Mouse (Mus musculus) kidney, adult 8-10 months (tissue): ENCODE measurements at regions not wholly inside any gene's neighbourhood (a gene's known extent, or its start where the extent isn't known, plus 50 kb on each side); places are given as distances from the start of the nearest gene placed in this dataset.
A peak's percentile ranks its signal among the peaks of the same experiment; 100 is the strongest.

Experiments
- DNase-seq, 2 experiments: peaks; one replicate each; pipeline ENCODE4 v3.0.0; 2022

GRCm38 (mm10) chr10:118000591-118000990 lies 141.0 kb upstream of the Mdm1 start:
- DNase-seq, result no peak

GRCm38 (mm10) chr10:118001501-118001900 lies 140.1 kb upstream of the Mdm1 start:
- DNase-seq, result no peak

- DNase-seq, result no peak
These were observed 139.6 kb upstream of the Mdm1 start for GRCm38 (mm10) chr10:118001971-118002370.

GRCm38 (mm10) chr10:118002559-118002958 lies 139.1 kb upstream of the Mdm1 start:
- DNase-seq, result no peak

GRCm38 (mm10) chr10:118003179-118003578 lies 138.4 kb upstream of the Mdm1 start:
- no peak for DNase-seq

GRCm38 (mm10) chr10:118003739-118004361 lies 137.8 kb upstream of the Mdm1 start:
- no peak for DNase-seq

GRCm38 (mm10) chr10:118004362-118004958 lies 137.2 kb upstream of the Mdm1 start:
- DNase-seq, result no peak

- no peak for DNase-seq
These were observed 134.6 kb upstream of the Mdm1 start for GRCm38 (mm10) chr10:118006827-118007550.

- DNase-seq, result no peak
These were observed 133.8 kb upstream of the Mdm1 start for GRCm38 (mm10) chr10:118007846-118008245.

GRCm38 (mm10) chr10:118011687-118012567 lies 129.7 kb upstream of the Mdm1 start:
- peak; percentile 20 to 41 for DNase-seq

- no peak for DNase-seq
These were observed 112.8 kb upstream of the Mdm1 start for GRCm38 (mm10) chr10:118028831-118029230.

- DNase-seq, result no peak
These were observed 107.2 kb upstream of the Mdm1 start for GRCm38 (mm10) chr10:118034401-118034800.

GRCm38 (mm10) chr10:118035035-118035434 lies 106.6 kb upstream of the Mdm1 start:
- no peak for DNase-seq

GRCm38 (mm10) chr10:118038465-118038864 lies 103.1 kb upstream of the Mdm1 start:
- no peak for DNase-seq

- DNase-seq, result no peak
These were observed 102.6 kb upstream of the Mdm1 start for GRCm38 (mm10) chr10:118039056-118039455.

GRCm38 (mm10) chr10:118041068-118041467 lies 100.5 kb upstream of the Mdm1 start:
- DNase-seq, result no peak

- DNase-seq, result peak in 1 of 2 experiments; percentile 18
These were observed 97.8 kb upstream of the Mdm1 start for GRCm38 (mm10) chr10:118043761-118044160.

GRCm38 (mm10) chr10:118044840-118045239 lies 96.8 kb upstream of the Mdm1 start:
- no peak for DNase-seq

- no peak for DNase-seq
These were observed 96.2 kb upstream of the Mdm1 start for GRCm38 (mm10) chr10:118045427-118045826.

- DNase-seq, result no peak
These were observed 95.3 kb upstream of the Mdm1 start for GRCm38 (mm10) chr10:118046328-118046727.

- DNase-seq, result no peak
These were observed 94.8 kb upstream of the Mdm1 start for GRCm38 (mm10) chr10:118046831-118047230.

- peak; percentile 91 to 92 for DNase-seq
These were observed 92.3 kb upstream of the Mdm1 start for GRCm38 (mm10) chr10:118049330-118049729.

- DNase-seq, result no peak
These were observed 91.4 kb upstream of the Mdm1 start for GRCm38 (mm10) chr10:118050152-118050641.
